9 mouse cellular contexts compared by ENCODE assay signal in the genomic region with DNA sequence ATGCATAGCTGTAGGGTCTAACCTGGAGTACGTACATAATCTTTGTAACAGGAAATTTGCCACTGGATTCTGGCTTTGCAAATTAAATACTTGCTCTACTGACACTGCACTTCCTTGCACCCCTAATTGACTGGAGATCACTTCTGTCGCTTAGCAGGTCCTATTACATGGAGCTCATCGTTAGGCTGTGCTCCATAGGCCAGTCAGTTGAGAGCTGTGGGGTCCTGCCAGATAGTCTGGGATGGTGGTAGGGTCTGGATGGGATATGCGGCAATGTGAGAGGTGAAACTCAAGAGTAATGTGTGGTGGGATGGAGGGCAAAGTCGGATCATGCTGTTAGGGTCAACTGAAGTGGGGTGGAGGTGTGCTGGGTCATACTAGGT. TPM values are rescaled to one million over a fixed set of nuclear protein-coding genes. Genes with fewer than 3 reads are reported as not detected.
DNase-seq lines count a peak whose midpoint lies in the region; ATAC-seq lines count a peak whose summit lies in the region.
"Had no signal": no experiment of that assay in that cellular context is flagged by ENCODE, and none has a peak within 500 bp of the region (broad histone marks: within the 10 kb centered on the region; RNA-seq: fewer than 3 reads in every experiment).

No protein-coding gene starts in this region.

- H3K4me3 ChIP-seq in lung, embryonic 15.5 days: peak overlapping the region; percentile 89
- peak overlapping the region; percentile 71 for H3K4me3 ChIP-seq in neural tube, embryonic 12.5 days

- peak; percentile 16; the same call in 1 of the 2 replicates for ATAC-seq in lung, embryonic 15.5 days (ENCODE audit: borderline replicate concordance, extremely low read depth, low FRiP score, low TSS enrichment)
- peak; percentile 49; the same call in 1 of the 2 replicates for ATAC-seq in neural tube, embryonic 12.5 days (ENCODE audit: low FRiP score, low read depth)

- H3K9me3 ChIP-seq in lung, embryonic 15.5 days: no peaks in the 10 kb centered on the region
- no peaks in the 10 kb centered on the region for H3K9me3 ChIP-seq in neural tube, embryonic 12.5 days

- 8% methylated on average over 5 of the region's 5 CpGs for WGBS in lung, embryonic 15.5 days
- 11% methylated on average over 5 of the region's 5 CpGs for WGBS in neural tube, embryonic 12.5 days

- H3K27me3 ChIP-seq in lung, embryonic 15.5 days: no peaks in the 10 kb centered on the region
- H3K27me3 ChIP-seq in neural tube, embryonic 12.5 days (replicated peaks): no peaks in the 10 kb centered on the region

- no peak for DNase-seq in lung, postnatal 36 days
- DNase-seq in embryo, embryonic 11 days: peak; percentile 13
- DNase-seq in induced T-regulatory cell, adult 2 months (ENCODE audit: low read depth): peak; percentile 32
- DNase-seq in adrenal gland, postnatal 10 days: no peak
- no peak for DNase-seq in cerebellum, postnatal 10 days
- no peak for DNase-seq in layer of hippocampus, postnatal 25 days (ENCODE audit: extremely low spot score in 1 of 2, low spot score in 1 of 2)

- peaks cover 14% of the 10 kb centered on the region for H3K4me1 ChIP-seq in lung, embryonic 15.5 days
- H3K4me1 ChIP-seq in neural tube, embryonic 12.5 days: peaks cover 16% of the 10 kb centered on the region

- H3K36me3 ChIP-seq in lung, embryonic 15.5 days: peaks cover 22% of the 10 kb centered on the region
- H3K36me3 ChIP-seq in neural tube, embryonic 12.5 days: peaks cover 23% of the 10 kb centered on the region

- H3K4me2 ChIP-seq in lung, embryonic 15.5 days: peak overlapping the region; percentile 76
- H3K4me2 ChIP-seq in neural tube, embryonic 12.5 days (replicated peaks): peak overlapping the region; percentile 83

- peak overlapping the region; percentile 94; the same call in 1 of the 2 replicates for H3K27ac ChIP-seq in lung, embryonic 15.5 days
- no peak overlapping the region for H3K27ac ChIP-seq in neural tube, embryonic 12.5 days

- H3K9ac ChIP-seq in lung, embryonic 15.5 days: peak overlapping the region; percentile 85
- H3K9ac ChIP-seq in neural tube, embryonic 12.5 days: peak overlapping the region; percentile 76

RNA-seq across cellular contexts. Expression of a gene that starts 0.7 kb away (rescaled TPM):
- polyA plus RNA-seq in lung, embryonic 15.5 days (2015; fragmentation: Nextera tagmentation; extraction: Ambion mirVana): 42.2 and 44.4 TPM in 2 replicates
- 27.0 and 28.9 TPM in 2 replicates for polyA plus RNA-seq in neural tube, embryonic 12.5 days (2016; fragmentation: Nextera tagmentation; extraction: Ambion mirVana)
- 1 to 10 TPM; 3.0 to 3.8 TPM for total RNA-seq in adrenal gland, postnatal 10 days (2021)
- total RNA-seq in layer of hippocampus, postnatal 25 days (2021): under 1 TPM; 0.42 to 0.49 TPM

RNA-seq across cellular contexts. Expression of a gene that starts 0.7 kb away (rescaled TPM):
- polyA plus RNA-seq in lung, embryonic 15.5 days (2015; fragmentation: Nextera tagmentation; extraction: Ambion mirVana): 45.1 and 50.4 TPM in 2 replicates
- polyA plus RNA-seq in neural tube, embryonic 12.5 days (2016; fragmentation: Nextera tagmentation; extraction: Ambion mirVana): 78.2 and 83.4 TPM in 2 replicates
- total RNA-seq in adrenal gland, postnatal 10 days (2021): 10 to 100 TPM; 25.0 to 36.8 TPM
- 100 to 1,000 TPM in 1 of 2 experiments, 10 to 100 TPM in 1; 93.1 to 126 TPM for total RNA-seq in layer of hippocampus, postnatal 25 days (2021)

RNA-seq across cellular contexts. Expression of a gene that starts 26.7 kb away (rescaled TPM):
- not detected in 2 replicates for polyA plus RNA-seq in lung, embryonic 15.5 days (2015; fragmentation: Nextera tagmentation; extraction: Ambion mirVana)
- polyA plus RNA-seq in neural tube, embryonic 12.5 days (2016; fragmentation: Nextera tagmentation; extraction: Ambion mirVana): not detected in 2 replicates
- not detected for total RNA-seq in adrenal gland, postnatal 10 days (2021)
- not detected for total RNA-seq in layer of hippocampus, postnatal 25 days (2021)
- polyA plus RNA-seq: large intestine, adult 2 months had no signal

Comparison
In these comparisons a context has a peak if more than half of its experiments do, and no peak if none do; other contexts are left out.
1. DNase-seq: peak in embryo, embryonic 11 days (single experiment) and induced T-regulatory cell, adult 2 months (single experiment); none in lung, postnatal 36 days (single experiment), adrenal gland, postnatal 10 days (single experiment), cerebellum, postnatal 10 days (0 of 2) and layer of hippocampus, postnatal 25 days (0 of 2).